Mouse (Mus musculus): ENCODE results near the gene Rnf227.

Rnf227 gene

GRCm38 (mm10) chr11:69331929-69332405 is 8.3 kb upstream of the Rnf227 start:
- peak; percentile 85 for DNase-seq

- no peak for DNase-seq
Observed at GRCm38 (mm10) chr11:69332713-69333253, 7.5 kb upstream of the Rnf227 start.

DNA sequence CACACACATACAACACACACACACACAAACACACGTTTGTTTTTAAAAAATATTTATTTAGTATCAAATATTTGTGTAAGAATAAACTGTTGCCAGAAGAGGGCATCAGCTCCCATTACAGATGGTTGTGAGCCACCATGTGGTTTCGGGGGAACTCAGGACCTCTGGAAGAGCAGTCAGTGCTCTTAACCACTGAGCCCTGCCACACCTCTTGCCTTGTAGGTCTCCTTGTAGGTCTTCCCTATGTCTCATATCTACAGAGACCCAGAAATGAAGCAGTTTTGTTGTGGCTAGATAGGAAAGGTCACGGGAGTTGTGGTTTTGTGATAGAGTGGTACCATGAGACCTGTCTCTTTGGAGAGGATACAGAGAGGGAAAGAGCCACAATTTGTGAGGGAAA is 6.3 kb upstream of the Rnf227 start:
- no peak for DNase-seq

GRCm38 (mm10) chr11:69334796-69335195 is 5.5 kb upstream of the Rnf227 start:
- no peak for DNase-seq

- peak; percentile 18 for DNase-seq
Observed at GRCm38 (mm10) chr11:69346441-69346840, 6.2 kb downstream of the Rnf227 start.

GRCm38 (mm10) chr11:69356544-69356943 is 16.3 kb downstream of the Rnf227 start:
- no peak for DNase-seq

- DNase-seq: no peak
Observed at GRCm38 (mm10) chr11:69357690-69358089, 17.4 kb downstream of the Rnf227 start.

DNA sequence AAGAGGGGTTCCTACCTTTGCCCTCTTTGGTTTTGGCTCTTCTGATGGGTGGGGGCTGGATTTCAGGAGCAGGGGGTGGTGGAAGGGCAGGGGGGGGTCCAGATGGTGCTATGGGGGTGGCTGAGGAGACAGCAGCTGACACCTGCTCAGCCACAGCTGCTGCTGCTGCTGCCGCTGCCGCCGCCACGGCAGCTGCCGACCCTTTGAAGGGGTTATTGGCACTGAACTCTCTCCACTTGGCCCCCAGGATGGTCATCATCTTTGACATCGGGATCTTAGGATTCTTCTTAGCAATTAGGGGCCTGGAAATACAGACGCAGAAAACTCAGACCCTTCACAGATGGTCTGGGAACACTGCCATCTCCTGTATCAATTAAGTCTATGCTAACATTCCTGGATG is 21.8 kb downstream of the Rnf227 start:
- no peak for DNase-seq

- DNase-seq: no peak
Observed at GRCm38 (mm10) chr11:69362479-69362878, 22.2 kb downstream of the Rnf227 start.

GRCm38 (mm10) chr11:69364376-69364775 is 24.1 kb downstream of the Rnf227 start:
- DNase-seq: no peak

- peak; percentile 94 for DNase-seq
Observed at GRCm38 (mm10) chr11:69364910-69365309, 24.6 kb downstream of the Rnf227 start.

DNA sequence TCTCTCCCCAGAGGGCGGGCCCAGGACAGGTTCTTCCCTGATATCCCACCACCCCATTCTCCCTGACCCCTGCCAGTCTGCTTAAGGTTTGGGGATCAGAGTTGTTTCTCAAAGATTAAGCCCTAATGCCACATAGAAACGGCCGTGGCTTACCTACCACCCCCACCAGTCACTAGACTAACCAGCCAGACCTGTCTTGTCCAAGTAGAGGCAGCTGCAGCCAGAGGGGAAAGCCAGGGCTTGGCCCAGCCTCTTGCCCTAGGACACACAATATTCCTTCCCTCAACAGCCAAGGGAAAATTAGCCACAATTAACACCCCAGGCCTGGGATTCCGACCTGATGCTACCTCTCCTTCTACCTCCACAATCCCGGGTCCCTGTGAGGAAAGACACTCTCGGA is 25.5 kb downstream of the Rnf227 start:
- peak; percentile 41 for DNase-seq

GRCm38 (mm10) chr11:69366157-69366854 is 26.0 kb downstream of the Rnf227 start:
- DNase-seq: peak; percentile 86

DNA sequence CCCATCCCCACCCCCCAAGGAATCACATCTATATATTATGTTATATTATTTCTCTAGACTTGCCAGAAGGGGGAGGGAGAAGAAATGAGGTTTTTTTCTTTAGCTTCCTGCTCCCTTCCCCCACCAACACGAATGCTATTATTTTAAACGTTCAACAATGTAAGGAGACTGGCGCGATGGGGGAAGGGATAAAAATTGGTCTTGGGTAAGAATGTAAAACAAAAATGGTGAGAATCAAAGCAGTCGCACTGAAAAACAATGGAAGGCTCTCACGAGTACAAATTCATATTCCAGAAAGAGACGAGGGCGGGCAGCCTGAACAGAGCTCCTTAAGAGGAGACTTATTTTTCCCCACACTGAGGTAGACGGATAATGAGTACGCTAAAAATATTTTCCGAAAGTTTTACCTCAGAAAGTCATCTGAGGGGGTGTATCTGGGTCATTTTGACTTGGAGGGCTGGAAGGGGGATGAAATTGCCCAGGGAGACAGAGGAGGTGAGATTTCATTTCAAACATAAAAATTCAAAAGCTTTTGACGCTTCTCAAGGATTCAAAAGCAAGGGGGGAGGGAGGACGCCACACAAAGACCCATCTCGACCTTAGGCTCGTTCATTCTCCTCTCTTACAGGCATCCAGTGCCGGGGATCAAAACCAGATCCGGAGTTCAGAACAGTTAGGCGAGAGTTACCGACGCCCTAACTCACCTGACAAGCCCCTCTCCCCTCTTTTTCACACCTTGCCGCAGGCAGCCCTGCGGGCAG is 26.8 kb downstream of the Rnf227 start:
- peak; percentile 41 for DNase-seq

DNA sequence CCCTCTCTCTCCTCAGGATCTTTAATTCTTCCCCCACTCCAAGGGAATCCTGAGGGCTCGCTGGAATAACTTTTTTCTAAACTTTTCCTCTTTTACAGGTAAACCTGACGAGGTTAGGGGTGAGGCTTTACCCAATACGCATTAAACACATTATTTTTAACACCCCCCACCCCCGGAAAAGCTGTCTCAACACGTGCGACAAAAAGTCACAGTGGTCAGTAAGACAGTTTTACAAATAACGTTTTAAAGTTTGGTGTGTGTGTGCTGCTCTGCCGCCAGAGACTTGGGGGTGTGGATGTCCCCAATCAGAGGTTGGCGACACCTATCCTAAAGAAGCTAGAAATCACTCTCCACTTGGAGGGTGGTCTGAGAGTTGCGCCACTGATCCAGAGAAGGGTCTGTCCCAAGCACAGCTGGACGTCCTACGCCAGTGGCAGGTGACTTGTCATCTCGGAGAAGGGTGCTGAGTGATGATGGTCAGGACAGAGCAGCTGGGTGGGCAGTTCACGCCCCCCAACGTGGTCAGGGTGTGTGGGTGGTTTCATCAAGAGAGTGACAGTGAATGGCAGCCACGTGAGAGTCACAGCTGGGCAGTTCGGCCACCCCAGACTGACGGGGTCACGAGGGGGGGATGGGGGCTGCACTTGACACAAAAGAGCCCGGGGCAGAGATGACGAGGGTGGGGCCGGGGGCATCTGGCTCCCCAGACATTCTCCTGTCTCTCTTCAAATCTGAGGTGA is 27.5 kb downstream of the Rnf227 start:
- DNase-seq: peak; percentile 68

GRCm38 (mm10) chr11:69368356-69369214 is 28.3 kb downstream of the Rnf227 start:
- DNase-seq: peak; percentile 73

DNA sequence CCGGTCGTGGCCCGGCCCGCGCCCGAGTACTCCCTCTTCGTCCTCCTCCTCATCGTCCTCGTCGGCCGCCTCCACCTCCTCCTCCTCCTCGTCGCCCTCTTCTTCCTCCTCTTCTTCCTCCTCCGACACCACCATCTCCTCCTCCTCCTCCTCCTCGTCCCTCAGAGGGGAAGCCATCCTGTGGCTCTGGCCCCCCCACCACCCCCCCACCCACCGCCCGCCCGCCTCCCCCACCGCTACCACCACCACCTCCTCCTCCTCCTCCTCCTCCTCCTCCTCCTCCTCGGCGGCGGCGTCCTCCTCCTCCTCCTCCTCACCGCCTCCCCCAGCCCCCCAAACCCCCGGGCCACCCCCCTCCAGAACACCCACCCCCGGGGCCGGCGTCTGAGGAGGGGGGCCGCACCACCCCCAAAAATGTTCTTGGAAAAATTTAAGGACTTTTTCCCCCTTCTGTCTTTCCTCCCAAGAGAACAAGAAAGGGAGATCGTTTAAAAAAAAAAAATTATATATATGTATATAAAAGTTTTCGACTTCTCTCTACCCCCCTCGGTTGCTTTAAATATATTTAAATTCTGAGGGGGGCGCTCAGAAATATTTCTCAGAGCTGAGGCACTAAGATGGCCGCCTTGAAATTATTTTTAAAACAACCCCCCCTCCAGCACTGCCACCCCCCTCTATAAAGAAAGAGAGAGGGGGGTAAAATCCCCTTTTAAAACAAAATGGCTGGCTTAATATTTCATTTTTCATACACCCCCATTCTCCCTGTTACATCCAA is 29.1 kb downstream of the Rnf227 start, which contains the start of gene Chd3:
TSS of gene Chd3 (minus strand) at position 192 of the 775 bp plus-strand sequence.
- no peak for DNase-seq

DNA sequence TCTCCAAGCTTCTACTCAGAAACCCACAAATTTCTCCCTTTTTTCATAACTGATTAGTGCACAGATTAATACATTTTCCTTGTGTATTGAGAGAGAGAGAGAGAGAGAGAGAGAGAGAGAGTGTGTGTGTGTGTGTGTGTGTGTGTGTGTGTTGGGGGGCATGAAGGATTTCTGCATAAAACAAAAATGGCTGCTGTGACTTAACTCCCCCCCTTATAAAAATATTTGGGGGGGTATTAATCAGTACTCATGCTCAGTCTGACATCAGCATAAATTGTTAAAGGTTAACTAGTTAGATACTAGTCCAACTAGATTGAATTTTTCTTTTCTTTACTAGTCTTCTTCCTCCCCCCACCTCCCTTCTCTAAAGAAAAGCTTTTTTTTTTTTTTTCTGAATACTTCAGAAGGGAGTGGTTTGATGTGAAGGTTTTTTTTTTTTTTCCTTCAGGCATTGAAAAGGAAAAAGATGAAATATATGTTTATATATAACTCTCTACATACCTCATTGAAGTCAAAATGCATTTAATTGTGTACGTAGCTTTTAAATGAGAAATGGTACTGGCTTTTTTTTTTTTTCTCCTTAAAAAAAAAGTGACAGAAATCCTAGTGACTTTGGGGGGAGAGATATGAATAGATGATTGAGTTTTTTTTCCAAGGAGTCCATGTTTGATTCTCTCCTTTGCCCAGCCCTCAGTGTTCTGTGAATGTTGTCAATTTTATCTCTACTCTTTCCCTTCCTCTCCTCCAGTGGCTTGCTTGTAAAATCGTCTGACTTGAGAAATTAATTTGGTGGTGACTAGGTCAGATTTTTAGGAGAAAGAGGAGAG is 29.9 kb downstream of the Rnf227 start:
- DNase-seq: no peak

DNA sequence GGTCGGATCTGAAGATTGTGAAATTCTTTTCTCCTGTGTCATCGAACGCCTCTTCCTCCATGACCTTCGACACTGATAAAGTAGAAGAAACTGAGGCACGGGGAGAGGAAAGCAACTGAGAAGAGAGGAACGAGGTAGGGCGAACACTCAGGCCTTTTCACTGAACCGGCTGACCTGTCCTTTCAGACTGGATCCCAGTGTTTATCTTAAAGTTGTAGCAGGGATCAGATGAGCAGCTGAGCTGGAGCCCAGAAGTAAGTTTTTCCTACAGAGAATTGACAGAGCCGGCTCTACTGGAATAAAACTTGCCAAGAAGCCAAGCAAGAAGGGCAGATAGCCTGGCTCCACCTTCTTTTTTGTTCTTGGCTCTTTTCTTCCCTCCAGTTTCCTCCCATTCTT is 30.6 kb downstream of the Rnf227 start:
- no peak for DNase-seq

DNA sequence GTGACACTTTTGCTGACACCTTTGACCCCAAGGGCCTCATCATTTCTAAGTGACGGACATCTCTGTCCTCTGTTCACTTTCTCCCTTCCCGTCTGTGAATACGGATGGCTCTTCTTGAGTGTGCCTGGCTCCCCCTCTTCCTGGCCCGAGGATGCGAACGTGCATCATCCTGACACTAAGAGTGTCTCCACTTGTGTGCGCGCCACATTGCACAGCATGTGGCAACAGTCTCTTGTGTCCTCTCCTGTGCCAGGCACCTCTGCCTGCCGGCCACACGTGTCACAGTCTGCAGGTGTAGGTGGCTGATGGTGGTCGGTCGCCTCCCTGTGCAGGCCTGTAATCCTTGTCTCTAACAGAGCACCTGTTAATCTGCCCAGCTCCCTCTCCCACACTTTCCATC is 31.3 kb downstream of the Rnf227 start:
- no peak for DNase-seq

All from cerebellum, adult 9-11 months (tissue).